Mouse (Mus musculus) heart, adult 2 months (tissue): ENCODE measurements around the gene Mapk10. TPM values are rescaled to one million over a fixed set of nuclear protein-coding genes. Genes with fewer than 3 reads are reported as not detected.

Source experiments
- DNase-seq, 2 experiments: peaks; one replicate each; pipeline ENCODE4 v3.0.0; 2021
- H3K27ac ChIP-seq: fragments of 200-600 bp; 2 replicates; pipeline ENCODE4 v1.8.1; 2022
- H3K27me3 ChIP-seq: fragments of 200-500 bp; 2 replicates; pipeline ENCODE4 v1.6.1; 2012; ENCODE audit warnings: mild to moderate bottlenecking, low read length, inconsistent platforms, mixed read lengths; ENCODE audit not compliant: control insufficient read depth, insufficient read depth
- H3K36me3 ChIP-seq: fragments of 200-500 bp; 2 replicates; pipeline ENCODE4 v1.6.1; 2012; ENCODE audit warnings: low read length, inconsistent platforms; ENCODE audit not compliant: control insufficient read depth, insufficient read depth
- H3K4me1 ChIP-seq: fragments of 200-500 bp; 2 replicates; pipeline ENCODE4 v1.6.1; 2011; ENCODE audit warnings: low read length; ENCODE audit not compliant: control insufficient read depth, insufficient read depth
- H3K4me3 ChIP-seq: fragments of 200-600 bp; 2 replicates; pipeline ENCODE4 v1.8.1; 2022
- H3K79me2 ChIP-seq: fragments of 200-500 bp; replicated peaks from 2 replicates; pipeline ENCODE4 v1.6.1; 2012; ENCODE audit warnings: mild to moderate bottlenecking, inconsistent platforms, low read length, moderate library complexity, mixed read lengths; ENCODE audit not compliant: control insufficient read depth, insufficient read depth
- H3K9ac ChIP-seq: fragments of 200-500 bp; 2 replicates; pipeline ENCODE4 v1.6.1; 2012; ENCODE audit warnings: low read depth, mild to moderate bottlenecking, control low read depth, inconsistent platforms, low read length, mixed read lengths
- CTCF ChIP-seq: fragments of 200-600 bp; IDR thresholded peaks from 2 replicates; pipeline ENCODE4 v1.8.1; 2022; ENCODE audit warnings: antibody characterized with exemption, mild to moderate bottlenecking, moderate library complexity
- EP300 ChIP-seq: fragments of 200-500 bp; IDR thresholded peaks from 2 replicates; pipeline ENCODE4 v1.6.1; 2011; ENCODE audit warnings: low read depth, low read length, control low read depth; ENCODE audit not compliant: insufficient read depth
- POLR2A ChIP-seq: fragments of 200-500 bp; IDR thresholded peaks from 2 replicates; pipeline ENCODE4 v1.6.1; 2011; ENCODE audit warnings: mild to moderate bottlenecking, low read depth, low read length, control low read depth; ENCODE audit not compliant: insufficient read depth
- WGBS: fragments of 180-500 bp; shearing (Covaris S2); methylation state at CpG from one replicate; pipeline ENCODE4 v1.1.7; 2018; 5-methylcytosine and 5-hydroxymethylcytosine counted together
- intact Hi-C: fragments of 180-260 bp; cut with DNase I; formaldehyde crosslinking; loops from one replicate; pipeline ENCODE4 v1.15.1; 2025
- polyA plus RNA-seq: library from polyadenylated mRNA; depleted of rRNA; stranded (reverse); fragments of >200 nt; gene quantifications from 2 replicates; pipeline ENCODE4 v1.2.3, GENCODE M21; 2012
- total RNA-seq, 2 experiments: library from RNA; stranded (reverse); gene quantifications; 2 replicates each; pipeline ENCODE4 v1.2.3; 2021

Mapk10 gene
- total and polyA plus RNA-seq, 3 experiments = 5.8 to 32.0 (median 25.7) TPM

- 53% methylated on average over 5 of the region's 5 CpGs for WGBS
- Histone ChIP-seq H3K4me1 (no peaks in the 10 kb centered on the region), H3K27me3 (no peaks in the 10 kb centered on the region), H3K27ac (no peak overlapping the region), H3K36me3 (no peaks in the 10 kb centered on the region), H3K9ac (no peak overlapping the region), H3K4me3 (no peak overlapping the region), H3K79me2 (no peaks in the 10 kb centered on the region)
- DNase-seq = no peak
- intact Hi-C loops = no loop called here
- TF ChIP-seq CTCF = no peak
- TF ChIP-seq EP300 = no peak
- no peak for TF ChIP-seq POLR2A
These were observed 217.2 kb downstream of the Mapk10 start for GRCm38 (mm10) chr5:102993951-102994350.

- no peaks in the 10 kb centered on the region for H3K4me1 ChIP-seq
- H3K79me2 ChIP-seq = no peaks in the 10 kb centered on the region
- WGBS = 70% methylated on average over 2 of the region's 2 CpGs
- H3K27ac ChIP-seq = no peak overlapping the region
- intact Hi-C loops = no loop called here
- H3K27me3 ChIP-seq = no peaks in the 10 kb centered on the region
- no peak for TF ChIP-seq CTCF
- TF ChIP-seq EP300 = no peak
- TF ChIP-seq POLR2A = no peak
- H3K36me3 ChIP-seq = no peaks in the 10 kb centered on the region
- no peak overlapping the region for H3K9ac ChIP-seq
- no peak overlapping the region for H3K4me3 ChIP-seq
- no peak for DNase-seq
These were observed 219.4 kb downstream of the Mapk10 start for GRCm38 (mm10) chr5:102991691-102992090.

- Histone ChIP-seq H3K9ac (no peak overlapping the region), H3K27ac (no peak overlapping the region), H3K36me3 (no peaks in the 10 kb centered on the region), H3K27me3 (no peaks in the 10 kb centered on the region), H3K79me2 (no peaks in the 10 kb centered on the region), H3K4me1 (no peaks in the 10 kb centered on the region), H3K4me3 (no peak overlapping the region)
- no peak for TF ChIP-seq CTCF
- no peak for TF ChIP-seq POLR2A
- no peak for DNase-seq
- WGBS = 39% methylated on average over 2 of the region's 2 CpGs
- intact Hi-C loops = no loop called here
These were observed 232.8 kb downstream of the Mapk10 start for GRCm38 (mm10) chr5:102978382-102978781.

GRCm38 (mm10) chr5:102977138-102977537, 234.0 kb downstream of the Mapk10 start:
- TF ChIP-seq CTCF (no peak), POLR2A (no peak), EP300 (no peak)
- H3K9ac ChIP-seq = no peak overlapping the region
- no peak for DNase-seq
- H3K36me3 ChIP-seq = no peaks in the 10 kb centered on the region
- no peaks in the 10 kb centered on the region for H3K27me3 ChIP-seq
- intact Hi-C loops = no loop called here
- H3K4me1 ChIP-seq = no peaks in the 10 kb centered on the region
- H3K4me3 ChIP-seq = no peak overlapping the region
- no peak overlapping the region for H3K27ac ChIP-seq
- no peaks in the 10 kb centered on the region for H3K79me2 ChIP-seq
- WGBS = 56% methylated on average over 6 of the region's 6 CpGs

- DNase-seq = no peak
- no peaks in the 10 kb centered on the region for H3K79me2 ChIP-seq
- no peaks in the 10 kb centered on the region for H3K4me1 ChIP-seq
- no peaks in the 10 kb centered on the region for H3K27me3 ChIP-seq
- H3K4me3 ChIP-seq = no peak overlapping the region
- TF ChIP-seq EP300 = no peak
- no peak for TF ChIP-seq POLR2A
- TF ChIP-seq CTCF = no peak
- no peak overlapping the region for H3K27ac ChIP-seq
- no peaks in the 10 kb centered on the region for H3K36me3 ChIP-seq
- H3K9ac ChIP-seq = no peak overlapping the region
- intact Hi-C loops = no loop called here
These were observed 234.6 kb downstream of the Mapk10 start for GRCm38 (mm10) chr5:102976540-102976939.

GRCm38 (mm10) chr5:102974400-102974799, 236.7 kb downstream of the Mapk10 start:
- H3K27me3 ChIP-seq = no peaks in the 10 kb centered on the region
- no peak overlapping the region for H3K27ac ChIP-seq
- intact Hi-C loops = no loop called here
- no peaks in the 10 kb centered on the region for H3K4me1 ChIP-seq
- no peak overlapping the region for H3K4me3 ChIP-seq
- H3K36me3 ChIP-seq = no peaks in the 10 kb centered on the region
- TF ChIP-seq CTCF (no peak), POLR2A (no peak), EP300 (no peak)
- no peak overlapping the region for H3K9ac ChIP-seq
- WGBS = 84% methylated on average over 4 of the region's 4 CpGs
- DNase-seq = no peak
- no peaks in the 10 kb centered on the region for H3K79me2 ChIP-seq
